Mouse (Mus musculus) E14TG2a.4 (cell line): ENCODE measurements around the gene Nxpe4.

Experiments used
- CTCF ChIP-seq: conservative IDR thresholded peaks from 2 replicates; pipeline ENCODE4 v1.5.1; 2014; ENCODE audit warnings: low read length
- POU5F1 ChIP-seq: IDR thresholded peaks from 2 replicates; pipeline ENCODE4 v1.6.1; 2014; ENCODE audit warnings: low read length, borderline replicate concordance

GRCm38 (mm10) chr9:48230706-48231105 lies 68.9 kb downstream of the Nxpe4 start:
- TF ChIP-seq CTCF (no peak), POU5F1 (no peak)
